Mouse (Mus musculus) cerebellum, adult 11-12 months (tissue): ENCODE measurements at regions not wholly inside any gene's neighbourhood (a gene's known extent, or its start where the extent isn't known, plus 50 kb on each side); places are given as distances from the start of the nearest gene placed in this dataset.
"Not testable (repeated sequence)": the region's sequence is repeated elsewhere in the genome, so short reads cannot be mapped to it uniquely, and the experiment has no call there.

Experiments used
- DNase-seq: peaks from one replicate; pipeline ENCODE4 v3.0.0; 2022

DNA sequence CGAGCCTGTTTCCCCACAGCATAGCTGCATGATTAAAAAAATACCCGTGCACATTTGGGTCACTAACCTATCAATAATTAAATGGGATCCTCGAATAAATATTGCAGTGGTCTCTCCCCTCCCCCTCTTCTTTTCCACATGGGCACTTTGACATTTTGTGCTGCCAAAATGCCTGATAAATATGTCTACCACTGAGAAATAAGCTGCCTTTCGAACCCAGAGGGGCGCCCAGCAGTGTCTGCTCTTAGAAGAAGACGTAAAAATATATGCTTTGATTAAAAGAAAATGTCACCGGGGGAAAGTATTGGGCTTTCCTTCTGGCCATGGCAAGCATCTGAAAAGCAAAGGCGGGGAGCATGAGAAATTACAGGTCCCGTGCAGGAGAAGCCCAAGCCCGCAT is 152.6 kb upstream of the Frmd4a start:
- no peak for DNase-seq

GRCm38 (mm10) chr2:3866736-3867135 is 150.8 kb upstream of the Frmd4a start:
- not testable (repeated sequence) for DNase-seq

DNA sequence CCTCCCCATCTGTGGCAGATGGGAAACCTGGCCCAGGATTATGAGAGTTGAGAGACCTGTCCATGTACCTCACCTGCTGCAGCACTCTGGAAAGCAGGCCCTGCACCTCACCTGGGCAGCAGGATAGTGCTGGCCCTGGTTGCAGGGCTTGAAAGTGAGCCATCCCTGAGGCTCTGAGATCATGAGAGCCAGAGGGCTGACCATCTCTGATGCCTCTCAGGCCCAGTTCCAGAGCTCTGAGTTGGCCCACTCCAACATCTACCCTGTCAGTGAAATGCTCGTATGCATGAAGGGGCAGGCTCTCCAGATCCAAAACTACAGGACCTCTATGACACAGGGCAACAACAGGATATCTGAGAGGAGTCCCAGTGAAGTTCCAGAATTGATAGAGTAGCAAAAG is 147.8 kb upstream of the Frmd4a start:
- DNase-seq: no peak

DNA sequence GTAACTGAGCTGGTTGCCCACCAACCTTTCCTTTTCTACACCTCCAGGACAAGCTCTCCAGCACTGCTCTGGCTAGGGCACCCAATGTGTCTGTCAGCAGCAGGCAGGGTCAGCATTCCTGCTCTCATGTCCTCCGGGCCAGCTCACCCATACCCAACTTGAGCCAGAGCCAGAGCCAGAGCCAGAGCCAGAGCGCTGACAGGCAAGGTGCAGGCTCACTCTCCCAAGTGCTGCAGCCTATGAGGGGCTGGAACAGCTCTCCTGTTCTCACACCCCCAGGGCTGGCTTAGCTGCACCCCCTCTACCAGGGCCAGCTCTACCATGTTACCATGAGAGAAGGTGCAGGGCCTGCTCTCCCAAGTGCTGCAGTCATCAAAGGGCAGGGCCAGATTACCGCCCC is 145.8 kb upstream of the Frmd4a start:
- DNase-seq: no peak

GRCm38 (mm10) chr2:3887000-3887399 is 130.5 kb upstream of the Frmd4a start:
- no peak for DNase-seq

DNA sequence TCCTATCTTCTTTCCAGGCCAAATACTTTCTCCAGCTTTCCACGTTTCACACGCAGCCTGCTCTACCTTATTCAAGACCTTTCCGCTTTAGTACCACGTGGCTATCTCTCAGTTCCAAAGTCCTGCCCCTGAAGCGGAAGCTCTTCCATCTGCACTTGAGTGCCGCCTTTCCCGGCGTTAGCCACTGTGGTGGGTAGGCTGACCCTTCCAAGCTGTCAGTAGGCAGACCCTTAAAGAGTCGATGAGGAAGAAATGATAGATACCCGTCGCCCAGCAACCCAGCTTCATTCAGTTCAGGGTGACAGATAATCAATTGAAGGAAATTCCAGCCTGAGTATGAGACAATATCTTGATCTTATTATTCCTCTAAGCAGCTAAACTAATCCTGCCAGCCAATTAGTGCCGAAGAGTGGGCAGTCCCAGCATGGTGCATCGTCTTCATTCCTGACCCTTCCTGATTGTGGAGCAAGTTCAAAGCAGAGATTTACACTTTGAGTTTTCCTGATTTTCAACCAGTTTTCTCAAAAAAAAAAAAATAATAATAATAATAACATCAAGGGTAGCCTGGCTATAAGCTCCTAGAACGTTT is 129.6 kb upstream of the Frmd4a start:
- no peak for DNase-seq

DNA sequence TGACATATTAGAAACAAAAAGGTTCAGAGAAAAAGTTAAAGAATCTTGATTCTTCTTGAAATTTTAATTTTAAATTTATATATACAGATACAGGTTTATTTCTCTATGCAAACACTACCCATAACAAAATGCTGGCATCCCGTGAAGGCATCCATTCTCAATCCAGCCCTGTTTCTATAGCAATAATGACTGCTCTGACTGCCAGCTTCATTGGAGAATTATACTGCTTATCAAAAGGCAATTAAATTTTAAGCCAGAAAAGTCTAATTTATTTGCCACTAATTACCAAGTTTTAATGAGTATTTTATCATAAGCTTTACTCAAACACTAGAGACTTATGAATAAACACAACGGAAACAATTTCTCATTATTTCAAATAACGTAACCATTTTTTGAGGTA is 128.1 kb upstream of the Frmd4a start:
- no peak for DNase-seq

DNA sequence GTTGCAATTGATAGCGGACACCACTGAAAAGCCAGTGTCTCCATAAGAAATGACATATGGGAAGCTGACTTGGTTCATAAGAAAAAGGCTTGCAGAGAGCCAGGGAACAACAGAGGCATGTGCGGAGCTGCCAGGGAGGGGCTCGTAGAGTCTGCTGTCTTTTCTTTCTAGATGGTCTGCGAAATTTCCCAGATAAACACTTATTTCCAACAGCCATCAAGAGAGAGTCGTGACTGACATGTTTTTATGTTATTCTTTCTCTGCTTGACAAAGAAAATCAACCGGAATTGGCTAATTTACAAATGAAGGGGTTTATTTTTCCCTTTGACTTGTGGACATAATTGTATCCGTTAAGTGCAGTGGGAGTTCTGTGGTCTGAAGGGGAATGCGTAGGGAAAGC is 127.1 kb upstream of the Frmd4a start:
- DNase-seq: no peak

- DNase-seq: no peak
These were observed 110.5 kb upstream of the Frmd4a start for GRCm38 (mm10) chr2:3907026-3907425.

GRCm38 (mm10) chr2:3908192-3908591 is 109.3 kb upstream of the Frmd4a start:
- DNase-seq: peak; percentile 91

DNA sequence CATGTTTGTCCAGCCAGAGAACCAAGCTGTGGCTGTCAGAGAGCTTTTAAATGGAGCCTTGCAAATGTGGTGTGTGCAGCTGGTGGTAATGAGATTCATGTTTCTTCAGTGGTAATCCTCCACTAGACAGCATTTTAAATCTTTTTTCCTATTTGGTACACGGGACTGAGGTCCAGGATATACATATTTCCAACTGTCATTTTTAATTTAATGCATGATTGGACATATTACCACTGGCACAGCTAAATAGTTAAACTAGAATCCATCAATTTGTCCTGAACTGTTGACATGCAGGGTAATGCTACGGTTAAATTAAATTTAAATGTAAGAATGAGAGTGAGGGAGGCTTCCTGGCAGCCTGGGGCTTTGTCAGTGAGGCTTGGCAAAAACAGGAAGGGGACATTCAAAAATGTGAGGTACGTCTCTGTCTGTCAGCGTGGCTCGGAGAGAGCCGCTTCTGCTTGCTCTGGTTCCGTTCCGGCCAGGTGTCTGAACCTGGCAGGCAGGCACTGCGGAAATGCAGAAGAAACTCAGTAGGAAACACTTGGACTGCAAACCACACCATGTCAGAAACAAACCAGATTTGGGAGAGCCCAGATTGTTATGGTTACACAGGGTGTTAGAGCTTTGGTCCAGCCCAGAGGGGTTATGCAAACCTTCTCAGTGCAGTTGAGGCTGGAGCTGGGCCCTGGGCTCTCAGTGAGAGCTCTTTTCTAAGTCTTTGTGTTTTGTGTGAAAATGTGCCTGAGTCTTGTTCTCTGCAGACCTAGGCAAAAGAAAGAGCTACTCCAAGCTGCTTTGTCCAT is 107.2 kb upstream of the Frmd4a start:
- peak; percentile 73 for DNase-seq

- DNase-seq: no peak
These were observed 102.4 kb upstream of the Frmd4a start for GRCm38 (mm10) chr2:3915141-3915540.

DNA sequence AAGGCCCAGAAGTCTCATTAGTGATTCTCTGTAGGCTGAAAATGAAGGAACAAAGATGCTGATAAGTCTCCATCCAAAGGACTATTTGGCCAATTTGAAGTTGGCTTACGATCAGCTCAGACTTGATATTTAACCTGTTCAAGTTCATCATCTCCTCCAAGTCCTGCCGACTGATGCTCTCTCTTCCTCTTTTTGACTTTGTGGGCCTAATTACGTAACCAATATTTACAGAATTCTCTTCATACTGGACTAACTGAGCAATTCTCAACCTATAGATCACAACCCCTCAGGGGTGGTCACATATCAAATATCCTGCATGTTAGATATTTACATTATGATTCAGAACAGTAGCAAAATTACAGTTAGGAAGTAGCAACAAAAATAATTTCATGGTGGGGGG is 101.2 kb upstream of the Frmd4a start:
- no peak for DNase-seq

DNA sequence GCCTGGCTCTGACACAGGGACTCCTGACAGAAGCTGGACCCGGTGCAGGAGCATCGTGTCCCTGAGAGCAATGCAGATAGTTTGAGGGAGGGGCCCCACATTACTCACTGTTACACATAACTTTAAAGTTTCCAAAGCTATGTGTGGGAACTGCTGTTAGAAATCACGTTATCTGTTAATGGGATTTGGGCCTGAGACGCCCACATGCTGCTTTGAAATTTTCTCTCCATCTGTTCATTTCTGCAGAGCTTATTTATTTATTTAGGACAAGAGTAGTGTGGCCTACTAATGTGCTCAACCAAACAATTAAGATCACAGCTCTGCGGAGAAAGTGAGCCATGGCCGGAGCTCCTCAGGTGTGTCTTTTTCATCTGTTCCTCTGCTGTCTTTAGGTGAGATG is 99.4 kb upstream of the Frmd4a start:
- DNase-seq: peak; percentile 58

- no peak for DNase-seq
These were observed 97.6 kb upstream of the Frmd4a start for GRCm38 (mm10) chr2:3919893-3920292.

DNA sequence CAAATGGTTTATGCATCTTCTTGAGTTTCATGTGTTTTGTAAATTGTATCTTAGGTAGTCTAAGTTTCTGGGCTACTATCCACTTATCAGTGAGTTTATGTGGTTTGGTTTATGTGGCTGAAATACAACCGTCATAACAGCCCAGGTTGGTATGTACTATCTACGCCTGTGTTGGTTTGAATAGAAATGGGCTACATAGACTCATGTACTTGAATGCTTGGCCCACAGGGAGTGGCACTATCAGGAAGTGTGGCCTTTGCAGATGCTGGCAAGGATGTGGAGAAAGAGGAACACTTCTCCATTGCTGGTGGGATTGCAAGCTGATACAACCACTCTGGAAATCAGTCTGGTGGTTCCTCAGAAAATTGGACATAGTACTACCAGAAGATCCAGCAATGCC is 96.4 kb upstream of the Frmd4a start:
- not testable (repeated sequence) for DNase-seq

GRCm38 (mm10) chr2:3922739-3923138 is 94.8 kb upstream of the Frmd4a start:
- no peak for DNase-seq

- DNase-seq: no peak
These were observed 92.8 kb upstream of the Frmd4a start for GRCm38 (mm10) chr2:3924696-3925095.

- no peak for DNase-seq
These were observed 92.3 kb upstream of the Frmd4a start for GRCm38 (mm10) chr2:3925199-3925598.

DNA sequence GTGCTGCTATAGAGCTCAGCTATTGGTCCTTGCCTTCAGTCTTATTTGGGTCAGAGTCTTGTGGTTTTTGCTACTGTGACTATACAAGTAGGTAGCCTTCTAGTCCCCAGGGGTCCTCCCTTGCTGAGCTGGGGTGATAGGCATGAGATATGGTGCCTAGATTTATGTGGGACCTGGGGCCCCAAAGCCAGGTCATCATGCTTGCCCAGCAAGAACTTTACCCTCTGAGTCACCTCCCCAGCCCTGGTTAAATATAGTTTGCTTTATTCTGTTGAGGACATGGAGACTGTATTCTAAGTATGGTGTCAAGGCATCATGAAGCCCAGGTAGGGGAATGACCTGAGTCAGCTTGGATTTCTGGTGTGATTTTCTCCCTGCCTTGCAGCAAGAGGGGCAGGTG is 91.4 kb upstream of the Frmd4a start:
- DNase-seq: no peak

DNA sequence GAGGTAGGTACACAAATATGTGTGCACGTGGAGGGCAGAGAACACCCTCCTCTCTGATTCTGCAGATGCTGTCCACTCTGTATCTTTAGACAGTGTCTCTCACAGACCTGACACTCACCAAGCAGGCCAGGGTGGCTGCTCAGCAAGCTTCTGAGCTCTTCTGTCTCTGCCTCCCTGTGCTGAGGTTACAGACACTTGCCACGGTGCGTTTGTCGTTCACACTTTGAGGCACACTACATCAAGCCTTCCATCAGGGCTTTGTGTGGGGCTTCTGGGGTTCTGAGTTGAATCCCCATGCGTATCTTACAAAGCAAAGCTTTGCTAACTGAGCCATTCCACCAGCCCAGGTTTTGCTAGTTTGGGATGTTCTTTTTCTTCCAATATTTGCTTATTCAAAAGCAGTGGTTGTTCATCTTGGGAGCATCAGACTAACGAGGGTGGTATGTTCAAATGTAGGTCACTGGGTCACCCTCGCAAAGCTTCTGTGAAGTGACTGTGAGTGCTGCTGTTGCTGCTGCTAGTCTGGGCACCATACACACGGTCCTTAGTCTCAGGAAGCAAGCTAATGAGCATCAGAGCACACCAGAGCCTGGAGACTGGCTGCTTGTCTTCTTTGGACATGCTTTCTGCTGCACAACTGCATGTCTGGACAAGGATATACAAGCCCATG is 90.2 kb upstream of the Frmd4a start:
- no peak for DNase-seq

DNA sequence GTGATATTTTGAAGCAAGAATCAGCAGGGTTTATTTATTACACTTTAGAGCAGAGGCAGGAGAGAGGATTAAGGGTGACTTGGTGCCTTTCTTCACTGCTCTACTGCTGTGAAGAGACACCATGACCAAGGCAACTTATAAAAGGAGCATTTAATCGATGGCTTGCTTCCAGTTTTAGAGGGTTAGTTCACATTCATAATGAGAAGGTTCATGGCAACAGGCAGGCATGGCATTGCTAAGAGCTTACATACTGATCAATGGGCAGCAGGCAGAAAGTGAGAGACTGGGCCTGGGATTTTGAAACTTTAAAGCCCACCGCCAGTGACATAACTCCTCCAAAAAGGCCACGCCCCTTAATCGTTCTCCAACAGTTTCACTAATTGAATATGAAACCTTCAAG is 89.7 kb upstream of the Frmd4a start:
- no peak for DNase-seq

DNA sequence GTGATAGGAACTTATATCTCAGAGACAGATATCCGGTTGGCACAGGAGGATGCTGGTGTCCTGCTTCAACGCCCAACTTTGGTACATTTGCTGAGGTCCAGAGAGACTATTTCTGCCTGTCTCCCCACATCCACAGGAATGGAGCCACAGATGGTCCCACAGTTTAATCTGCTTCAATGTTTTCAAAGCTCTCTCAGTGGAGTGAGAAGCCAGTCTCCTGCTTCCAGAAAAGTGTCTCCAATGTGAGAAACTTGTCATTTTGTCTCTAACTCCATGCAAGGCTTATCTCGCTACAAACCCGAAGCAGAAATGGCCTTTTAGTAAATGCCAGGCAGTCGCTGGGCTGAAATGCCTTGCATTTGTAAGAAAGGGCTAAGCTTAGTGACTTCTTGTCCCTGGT is 86.9 kb upstream of the Frmd4a start:
- no peak for DNase-seq

DNA sequence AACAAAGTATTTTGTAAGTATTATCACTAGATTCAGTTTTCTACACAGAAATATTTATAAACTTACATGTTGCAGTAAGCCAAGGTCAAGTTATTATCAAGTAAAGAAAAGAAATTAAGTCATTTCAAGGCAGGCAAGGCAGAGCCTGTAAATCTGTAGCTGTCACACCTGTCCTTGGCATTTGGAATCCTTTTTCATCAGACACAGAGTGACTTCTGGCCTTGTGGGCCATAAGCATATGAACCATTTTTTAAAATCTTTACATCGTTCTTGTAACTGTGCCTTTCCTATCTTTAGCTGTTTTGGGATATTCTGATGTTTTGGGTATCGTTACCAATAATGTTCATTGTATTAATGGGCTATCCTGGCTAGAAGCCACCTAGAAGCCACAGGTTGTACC is 76.7 kb upstream of the Frmd4a start:
- DNase-seq: no peak
